Mouse (Mus musculus): ENCODE measurements around the gene Usp8.

GRCm38 (mm10) chr2:126787721-126788342, 80.7 kb downstream of the Usp8 start:
- TF ChIP-seq GATA1 (IDR thresholded peaks at IDR 0.05; ENCODE audit: borderline replicate concordance, low read length) (no peak), FLI1 (IDR thresholded peaks at IDR 0.05; ENCODE audit: low read length) (no peak)
